12 mouse cellular contexts compared by ENCODE assay signal in genomic region chr12:60652236-60652635, GRCm38 (mm10).
"Had no signal": no experiment of that assay in that cellular context is flagged by ENCODE, and none has a peak within 500 bp of the region (broad histone marks: within the 10 kb centered on the region; RNA-seq: fewer than 3 reads in every experiment).

No protein-coding gene starts in this region.

- H3K4me3 ChIP-seq: layer of hippocampus, adult 2 months; left cerebral cortex, adult 2 months had no signal

- H3K27ac ChIP-seq: layer of hippocampus, adult 2 months; left cerebral cortex, adult 2 months; liver, embryonic 14.5 days had no signal

- DNase-seq: layer of hippocampus, adult 9-11 months; lung, adult 2 months; lung, postnatal 14 days; lung, postnatal 4 days; midbrain, embryonic 14.5 days; thymus, adult 18-20 months; thymus, postnatal 36 days had no signal

- H3K4me2 ChIP-seq: midbrain, embryonic 11.5 days had no signal

- H3K9ac ChIP-seq: liver, embryonic 14.5 days had no signal

- ATAC-seq: intestine, postnatal 0 days had no signal
